Mouse (Mus musculus) heart, embryonic 10.5 days (tissue): Measurements from ENCODE around the gene Trit1. TPM values are rescaled to one million over a fixed set of nuclear protein-coding genes. Genes with fewer than 3 reads are reported as not detected.

ENCODE experiments used
- DNase-seq: peaks from one replicate; pipeline ENCODE4 v3.0.0-alpha.2; 2017; ENCODE audit warnings: low spot score
- H3K27ac ChIP-seq: fragments of 300-500 bp; sonication (generic); 2 replicates; pipeline ENCODE4 v1.5.1; 2016; ENCODE audit warnings: mild to moderate bottlenecking
- H3K27me3 ChIP-seq: fragments of 300-500 bp; sonication (generic); 2 replicates; pipeline ENCODE4 v1.6.1; 2016; ENCODE audit warnings: mild to moderate bottlenecking; ENCODE audit not compliant: poor library complexity, insufficient read depth, severe bottlenecking
- H3K36me3 ChIP-seq: fragments of 300-500 bp; sonication (generic); 2 replicates; pipeline ENCODE4 v1.6.1; 2016; ENCODE audit warnings: mild to moderate bottlenecking, moderate library complexity
- H3K4me1 ChIP-seq: fragments of 300-500 bp; sonication (generic); 2 replicates; pipeline ENCODE4 v1.6.1; 2016; ENCODE audit warnings: mild to moderate bottlenecking
- H3K4me3 ChIP-seq: fragments of 300-500 bp; sonication (generic); 2 replicates; pipeline ENCODE4 v1.5.1; 2016; ENCODE audit warnings: mild to moderate bottlenecking, moderate library complexity
- H3K9me3 ChIP-seq: fragments of 300-500 bp; sonication (generic); 2 replicates; pipeline ENCODE4 v1.6.1; 2016; ENCODE audit warnings: mild to moderate bottlenecking, moderate library complexity
- WGBS: fragments of 180-500 bp; shearing (Covaris S2); methylation state at CpG from one replicate; pipeline ENCODE4 v1.1.7; 2016; 5-methylcytosine and 5-hydroxymethylcytosine counted together
- polyA plus RNA-seq: library from polyadenylated mRNA; unstranded; fragments of >200 nt; fragmentation: Nextera tagmentation; extraction: Ambion mirVana; gene quantifications from 2 replicates; pipeline ENCODE4 v1.2.1, GENCODE M21; 2016

The Trit1 gene
- polyA plus RNA-seq, 1 experiment from 2014 or later = 18.3 TPM

DNA sequence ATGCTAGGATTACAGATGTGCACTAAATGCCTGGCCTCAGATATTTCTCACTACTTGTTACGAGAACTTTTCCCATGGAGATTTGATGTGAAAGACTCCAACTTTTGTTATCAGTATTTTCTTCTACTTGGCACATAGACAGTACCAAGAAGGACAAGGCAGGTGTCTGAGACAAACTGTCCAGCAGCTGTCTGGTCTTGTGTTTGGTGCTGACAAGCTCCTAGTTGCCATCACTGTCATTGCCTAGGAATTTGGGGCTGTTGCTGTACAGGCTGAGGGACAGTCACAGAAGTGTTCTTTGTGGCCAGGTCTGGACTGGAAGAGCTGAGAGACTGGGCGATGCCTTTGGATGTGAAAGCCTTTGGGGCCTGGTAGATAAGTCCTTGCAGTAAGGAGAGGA lies 19.2 kb downstream of the Trit1 start:
- DNase-seq = no peak
- 62% methylated on average over 2 of the region's 2 CpGs for WGBS
- Histone ChIP-seq H3K36me3 (peaks cover 46% of the 10 kb centered on the region), H3K9me3 (no peaks in the 10 kb centered on the region), H3K4me3 (no peak overlapping the region), H3K27me3 (no peaks in the 10 kb centered on the region), H3K4me1 (peaks cover 21% of the 10 kb centered on the region; the same call in 1 of the 2 replicates), H3K27ac (no peak overlapping the region)

DNA sequence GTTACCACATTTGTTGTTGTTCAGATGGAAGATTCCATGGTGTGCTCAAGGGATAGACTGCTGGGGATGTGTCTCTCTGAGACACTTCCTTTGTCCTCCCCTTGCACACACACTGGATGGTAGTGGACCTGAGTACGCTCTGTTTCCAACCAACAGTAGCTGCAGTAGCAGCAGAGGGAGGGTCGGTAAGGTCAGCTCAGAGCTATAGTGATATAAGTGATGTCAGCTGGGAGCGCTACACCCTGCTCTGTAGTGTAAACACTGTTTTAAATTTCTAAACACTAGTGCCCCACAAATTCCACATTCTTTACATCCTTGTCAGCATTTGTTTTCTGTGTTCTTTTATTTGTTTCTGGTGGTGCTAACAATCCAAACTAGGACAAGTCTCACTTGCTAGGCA lies 20.3 kb downstream of the Trit1 start:
- H3K4me3 ChIP-seq = no peak overlapping the region
- H3K4me1 ChIP-seq = peaks cover 21% of the 10 kb centered on the region; the same call in 1 of the 2 replicates
- DNase-seq = no peak
- 73% methylated on average over 3 of the region's 3 CpGs for WGBS
- no peaks in the 10 kb centered on the region for H3K9me3 ChIP-seq
- H3K36me3 ChIP-seq = peaks cover 40% of the 10 kb centered on the region
- H3K27me3 ChIP-seq = no peaks in the 10 kb centered on the region
- H3K27ac ChIP-seq = no peak overlapping the region

- H3K9me3 ChIP-seq = no peaks in the 10 kb centered on the region
- peaks cover 12% of the 10 kb centered on the region; the same call in 1 of the 2 replicates for H3K4me1 ChIP-seq
- no peaks in the 10 kb centered on the region for H3K27me3 ChIP-seq
- no peak overlapping the region for H3K27ac ChIP-seq
- no peak for DNase-seq
- 89% methylated on average over 6 of the region's 6 CpGs for WGBS
- no peak overlapping the region for H3K4me3 ChIP-seq
- peaks cover 48% of the 10 kb centered on the region for H3K36me3 ChIP-seq
Measured at GRCm38 (mm10) chr4:123041131-123041530, 24.7 kb downstream of the Trit1 start.

GRCm38 (mm10) chr4:123043858-123044257 lies 27.5 kb downstream of the Trit1 start:
- 89% methylated on average over 1 of the region's 1 CpGs for WGBS

GRCm38 (mm10) chr4:123044842-123045241 lies 28.4 kb downstream of the Trit1 start:
- WGBS = 92% methylated on average over 4 of the region's 4 CpGs
- DNase-seq = no peak
- no peak overlapping the region for H3K27ac ChIP-seq
- peaks cover 24% of the 10 kb centered on the region for H3K4me1 ChIP-seq
- H3K4me3 ChIP-seq = no peak overlapping the region
- H3K36me3 ChIP-seq = peaks cover 60% of the 10 kb centered on the region
- no peaks in the 10 kb centered on the region for H3K27me3 ChIP-seq
- no peaks in the 10 kb centered on the region for H3K9me3 ChIP-seq

More at GRCm38 (mm10) chr4:123043858-123044257, 27.5 kb downstream of the Trit1 start:
- Histone ChIP-seq H3K4me3 (no peak overlapping the region), H3K9me3 (no peaks in the 10 kb centered on the region), H3K36me3 (peaks cover 59% of the 10 kb centered on the region), H3K27ac (no peak overlapping the region), H3K27me3 (no peaks in the 10 kb centered on the region), H3K4me1 (peaks cover 14% of the 10 kb centered on the region)
- no peak for DNase-seq

GRCm38 (mm10) chr4:123046300-123046699 lies 29.9 kb downstream of the Trit1 start:
- no peak for DNase-seq
- WGBS = 78% methylated on average over 3 of the region's 3 CpGs
- Histone ChIP-seq H3K27ac (no peak overlapping the region), H3K27me3 (no peaks in the 10 kb centered on the region), H3K4me3 (no peak overlapping the region), H3K36me3 (peaks cover 53% of the 10 kb centered on the region), H3K9me3 (no peaks in the 10 kb centered on the region), H3K4me1 (peaks cover 38% of the 10 kb centered on the region)

- Histone ChIP-seq H3K4me3 (no peak overlapping the region), H3K36me3 (peaks cover 68% of the 10 kb centered on the region), H3K27me3 (peaks cover 9% of the 10 kb centered on the region; the same call in 1 of the 2 replicates), H3K4me1 (peaks cover 49% of the 10 kb centered on the region), H3K9me3 (no peaks in the 10 kb centered on the region), H3K27ac (peak overlapping the region; percentile 29; the same call in 1 of the 2 replicates)
- WGBS = 56% methylated on average over 5 of the region's 5 CpGs
- DNase-seq = peak; percentile 97
Measured at GRCm38 (mm10) chr4:123050681-123051211, 34.3 kb downstream of the Trit1 start.

DNA sequence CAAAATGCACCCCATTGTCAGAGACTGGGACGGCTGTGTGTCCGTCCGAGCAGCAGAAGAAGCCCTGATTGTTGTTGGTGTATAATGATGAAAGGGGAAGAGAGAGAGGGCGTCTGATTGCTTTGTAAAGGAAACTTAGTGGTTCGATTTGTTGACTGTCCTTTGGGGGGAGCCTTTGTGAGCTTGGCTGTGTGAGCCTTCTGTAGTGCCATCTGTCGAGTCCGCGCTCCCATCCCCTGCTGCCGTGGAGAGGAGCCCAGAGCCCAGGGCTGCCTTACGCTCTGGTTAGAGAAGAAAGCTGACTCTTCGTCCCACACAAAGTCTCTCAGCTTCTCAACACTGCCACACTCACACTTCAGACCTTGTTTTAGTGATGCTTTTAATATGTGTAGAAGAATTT lies 36.8 kb downstream of the Trit1 start:
- peaks cover 49% of the 10 kb centered on the region for H3K4me1 ChIP-seq
- no peak for DNase-seq
- peaks cover 9% of the 10 kb centered on the region; the same call in 1 of the 2 replicates for H3K27me3 ChIP-seq
- H3K4me3 ChIP-seq = no peak overlapping the region
- no peak overlapping the region for H3K27ac ChIP-seq
- peaks cover 70% of the 10 kb centered on the region for H3K36me3 ChIP-seq
- no peaks in the 10 kb centered on the region for H3K9me3 ChIP-seq
- 85% methylated on average over 11 of the region's 11 CpGs for WGBS

DNA sequence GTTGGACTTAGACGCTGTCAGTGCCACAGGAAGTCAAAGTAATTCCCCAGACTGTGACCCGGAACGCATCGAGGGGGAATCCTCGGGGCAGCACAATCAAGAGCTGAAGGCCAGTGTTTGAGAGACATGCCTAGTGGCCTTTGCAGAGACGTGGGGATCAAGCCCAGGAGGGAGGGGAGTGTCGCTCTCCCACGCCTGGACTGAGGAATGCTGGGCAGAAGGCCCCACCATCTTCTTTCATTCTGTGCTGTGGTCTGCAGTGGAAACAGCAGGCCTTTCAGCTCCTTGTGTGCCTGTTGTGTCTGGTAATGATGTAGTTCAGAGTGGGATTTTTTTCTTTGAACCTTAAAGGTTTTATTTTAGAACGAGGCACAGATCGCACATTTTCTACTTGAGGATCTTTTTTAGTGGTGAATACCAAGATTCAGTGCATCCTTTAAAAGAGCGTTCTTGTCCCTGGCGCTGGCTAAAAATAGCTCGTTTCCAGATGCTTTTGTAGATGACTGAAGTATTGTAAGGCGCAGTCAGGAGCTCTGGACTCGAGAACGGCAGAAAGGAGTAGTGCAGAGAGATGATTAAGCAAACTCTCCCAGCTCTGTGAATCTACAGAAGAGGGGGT lies 37.9 kb downstream of the Trit1 start:
- Histone ChIP-seq H3K9me3 (no peaks in the 10 kb centered on the region), H3K36me3 (peaks cover 62% of the 10 kb centered on the region), H3K4me3 (no peak overlapping the region), H3K27ac (no peak overlapping the region), H3K4me1 (peaks cover 38% of the 10 kb centered on the region), H3K27me3 (peaks cover 9% of the 10 kb centered on the region; the same call in 1 of the 2 replicates)
- WGBS = 56% methylated on average over 16 of the region's 16 CpGs
- DNase-seq = no peak

GRCm38 (mm10) chr4:123056560-123057109 lies 40.2 kb downstream of the Trit1 start:
- DNase-seq = no peak
- H3K36me3 ChIP-seq = peaks cover 51% of the 10 kb centered on the region
- no peak overlapping the region for H3K27ac ChIP-seq
- H3K4me1 ChIP-seq = peaks cover 18% of the 10 kb centered on the region
- 78% methylated on average over 3 of the region's 3 CpGs for WGBS
- peaks cover 9% of the 10 kb centered on the region; the same call in 1 of the 2 replicates for H3K27me3 ChIP-seq
- no peaks in the 10 kb centered on the region for H3K9me3 ChIP-seq
- no peak overlapping the region for H3K4me3 ChIP-seq

DNA sequence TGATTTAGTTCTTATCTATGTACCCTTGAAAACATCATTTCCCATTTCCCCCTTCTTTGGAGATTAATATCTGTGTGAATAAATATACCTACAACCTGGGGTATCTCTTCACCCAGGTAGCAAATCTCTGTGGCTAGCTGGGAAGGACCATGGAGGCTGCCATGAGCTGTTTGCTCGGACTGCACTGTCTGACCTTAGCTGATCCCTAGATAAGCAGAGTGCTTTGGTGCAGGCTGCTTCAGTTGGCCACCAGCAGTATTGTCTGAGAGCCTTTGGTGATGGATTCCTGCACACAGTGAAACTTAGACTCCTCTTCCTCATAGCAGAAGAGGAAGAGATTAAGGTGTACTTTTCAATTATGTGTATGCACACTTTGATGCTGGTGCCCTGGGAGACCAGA lies 41.6 kb downstream of the Trit1 start:
- H3K9me3 ChIP-seq = no peaks in the 10 kb centered on the region
- H3K4me3 ChIP-seq = no peak overlapping the region
- peaks cover 3% of the 10 kb centered on the region; the same call in 1 of the 2 replicates for H3K27me3 ChIP-seq
- H3K36me3 ChIP-seq = peaks cover 38% of the 10 kb centered on the region
- peaks cover 19% of the 10 kb centered on the region for H3K4me1 ChIP-seq
- no peak for DNase-seq
- no peak overlapping the region for H3K27ac ChIP-seq
- WGBS = 15% methylated on average over 1 of the region's 1 CpGs

DNA sequence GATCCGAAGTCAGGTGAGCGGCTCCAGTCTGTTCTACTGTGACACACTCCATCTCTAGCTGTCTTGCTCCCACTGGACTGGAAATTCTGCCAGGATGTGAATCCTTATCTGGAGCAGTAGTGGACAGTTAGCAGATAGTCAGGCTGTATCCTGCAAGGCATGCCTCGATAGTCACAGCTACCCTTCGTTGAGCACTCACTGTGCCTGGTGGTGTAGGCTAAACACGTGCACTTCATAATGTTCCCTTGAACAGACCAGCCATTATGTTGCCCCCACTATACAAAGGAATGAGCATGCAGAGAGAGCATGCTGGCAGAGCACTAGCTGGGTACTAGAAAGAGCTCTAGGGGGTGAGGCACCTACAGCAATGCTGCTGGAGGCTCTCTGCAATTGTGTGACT lies 45.3 kb downstream of the Trit1 start:
- Histone ChIP-seq H3K27ac (no peak overlapping the region), H3K4me1 (peaks cover 11% of the 10 kb centered on the region), H3K9me3 (no peaks in the 10 kb centered on the region), H3K27me3 (0 out of 2 replicates have a peak, but pooled peaks cover 6% of the 10 kb centered on the region), H3K4me3 (no peak overlapping the region), H3K36me3 (no peaks in the 10 kb centered on the region; the same call in 1 of the 2 replicates)
- 43% methylated on average over 5 of the region's 5 CpGs for WGBS
- no peak for DNase-seq

GRCm38 (mm10) chr4:123068646-123069045 lies 52.2 kb downstream of the Trit1 start:
- Histone ChIP-seq H3K27ac (no peak overlapping the region), H3K27me3 (peaks cover 28% of the 10 kb centered on the region), H3K4me3 (no peak overlapping the region), H3K36me3 (no peaks in the 10 kb centered on the region), H3K9me3 (no peaks in the 10 kb centered on the region), H3K4me1 (peaks cover 8% of the 10 kb centered on the region; the same call in 1 of the 2 replicates)
- no peak for DNase-seq
- 66% methylated on average over 6 of the region's 6 CpGs for WGBS
